Mouse (Mus musculus): Measurements from ENCODE around the gene Sowahd. TPM values are rescaled to one million over a fixed set of nuclear protein-coding genes. Genes with fewer than 3 reads are reported as not detected.

The Sowahd gene
- polyA plus RNA-seq, 1 experiment from 2014 or later, result not detected

Other genes with a start within 250 kb of the Sowahd start
- 120 and 122 TPM in 2 replicates for gene Ube2a, start 174.9 kb upstream of the Sowahd start, polyA plus RNA-seq (2016; fragmentation: Nextera tagmentation; extraction: Ambion mirVana)
- 33.0 and 33.5 TPM in 2 replicates for gene C330007P06Rik, start 174.7 kb upstream of the Sowahd start, polyA plus RNA-seq (2016; fragmentation: Nextera tagmentation; extraction: Ambion mirVana)
- gene Nkrf, start 145.9 kb upstream of the Sowahd start, polyA plus RNA-seq (2016; fragmentation: Nextera tagmentation; extraction: Ambion mirVana), result 6.3 and 6.7 TPM in 2 replicates
- gene Sept6, start 57.1 kb upstream of the Sowahd start, polyA plus RNA-seq (2016; fragmentation: Nextera tagmentation; extraction: Ambion mirVana), result 45.8 and 48.9 TPM in 2 replicates
- 451 and 481 TPM in 2 replicates for gene Rpl39, start 36.6 kb downstream of the Sowahd start, polyA plus RNA-seq (2016; fragmentation: Nextera tagmentation; extraction: Ambion mirVana)
- gene Upf3b, start 61.5 kb downstream of the Sowahd start, polyA plus RNA-seq (2016; fragmentation: Nextera tagmentation; extraction: Ambion mirVana), result 29.7 and 30.1 TPM in 2 replicates
- gene Nkap, start 78.0 kb downstream of the Sowahd start, polyA plus RNA-seq (2016; fragmentation: Nextera tagmentation; extraction: Ambion mirVana), result 25.5 and 27.2 TPM in 2 replicates
- 0.14 and 0.24 TPM in 2 replicates for gene Akap14, start 120.0 kb downstream of the Sowahd start, polyA plus RNA-seq (2016; fragmentation: Nextera tagmentation; extraction: Ambion mirVana)
- 362 and 392 TPM in 2 replicates for gene Ndufa1, start 142.3 kb downstream of the Sowahd start, polyA plus RNA-seq (2016; fragmentation: Nextera tagmentation; extraction: Ambion mirVana)
- gene Rnf113a1, start 142.4 kb downstream of the Sowahd start, polyA plus RNA-seq (2016; fragmentation: Nextera tagmentation; extraction: Ambion mirVana), result 14.4 and 15.3 TPM in 2 replicates
- not detected in 2 replicates for gene Gm9, start 162.2 kb downstream of the Sowahd start, polyA plus RNA-seq (2016; fragmentation: Nextera tagmentation; extraction: Ambion mirVana)
- gene Rhox1, start 173.4 kb downstream of the Sowahd start, polyA plus RNA-seq (2016; fragmentation: Nextera tagmentation; extraction: Ambion mirVana), result not detected in 2 replicates
- gene Rhox2a, start 196.1 kb downstream of the Sowahd start, polyA plus RNA-seq (2016; fragmentation: Nextera tagmentation; extraction: Ambion mirVana), result not detected in 2 replicates
- not detected in 2 replicates for gene Rhox3a, start 201.1 kb downstream of the Sowahd start, polyA plus RNA-seq (2016; fragmentation: Nextera tagmentation; extraction: Ambion mirVana)
- gene Rhox4a, start 216.5 kb downstream of the Sowahd start, polyA plus RNA-seq (2016; fragmentation: Nextera tagmentation; extraction: Ambion mirVana), result not detected in 2 replicates